Mouse (Mus musculus) lung, embryonic 14.5 days (tissue): ENCODE measurements around the gene Fancf. TPM values are rescaled to one million over a fixed set of nuclear protein-coding genes. Genes with fewer than 3 reads are reported as not detected.

Source experiments
- ATAC-seq: fragments of 200-750 bp; cut with Nextera tagmentation; 2 replicates; pipeline ENCODE4 v1.8.0; 2017; ENCODE audit warnings: mild to moderate bottlenecking, moderate TSS enrichment, moderate library complexity; ENCODE audit not compliant: insufficient read depth
- DNase-seq: peaks from one replicate; pipeline ENCODE4 v3.0.0-alpha.2; 2015
- H3K27ac ChIP-seq: fragments of 300-500 bp; sonication (generic); 2 replicates; pipeline ENCODE4 v1.5.1; 2014; ENCODE audit warnings: low read depth, mild to moderate bottlenecking, moderate library complexity
- H3K27me3 ChIP-seq: fragments of 300-500 bp; sonication (generic); 2 replicates; pipeline ENCODE4 v1.6.1; 2014; ENCODE audit warnings: low read length, control low read depth; ENCODE audit not compliant: insufficient read depth
- H3K36me3 ChIP-seq: fragments of 300-500 bp; sonication (generic); 2 replicates; pipeline ENCODE4 v1.6.1; 2014; ENCODE audit warnings: control low read depth; ENCODE audit not compliant: insufficient read depth
- H3K4me1 ChIP-seq: fragments of 300-500 bp; sonication (generic); 2 replicates; pipeline ENCODE4 v1.6.1; 2014; ENCODE audit warnings: antibody characterized with exemption, control low read depth; ENCODE audit not compliant: insufficient read depth
- H3K4me2 ChIP-seq: fragments of 300-500 bp; sonication (generic); 2 replicates; pipeline ENCODE4 v1.6.1; 2014; ENCODE audit warnings: mild to moderate bottlenecking
- H3K4me3 ChIP-seq: fragments of 300-500 bp; sonication (generic); 2 replicates; pipeline ENCODE4 v1.5.1; 2014; ENCODE audit warnings: low read depth, low read length
- H3K9ac ChIP-seq: fragments of 300-500 bp; sonication (generic); 2 replicates; pipeline ENCODE4 v1.6.1; 2014
- H3K9me3 ChIP-seq: fragments of 300-500 bp; sonication (generic); 2 replicates; pipeline ENCODE4 v1.6.1; 2016; ENCODE audit warnings: low read depth, low read length, control low read depth
- CTCF ChIP-seq: IDR thresholded peaks from 2 replicates; pipeline ENCODE4 v1.5.1; 2016; ENCODE audit warnings: antibody characterized with exemption, low read depth
- WGBS: fragments of 180-500 bp; shearing (Covaris S2); extraction: QIAGEN DNeasy Blood & Tissue Kit; methylation state at CpG from one replicate; pipeline ENCODE4 v1.1.7; 2014; 5-methylcytosine and 5-hydroxymethylcytosine counted together
- polyA plus RNA-seq: library from polyadenylated mRNA; unstranded; fragments of >200 nt; fragmentation: Nextera tagmentation; extraction: Ambion mirVana; gene quantifications from 2 replicates; pipeline ENCODE4 v1.2.1, GENCODE M21; 2014

The Fancf gene
- polyA plus RNA-seq, 1 experiment from 2014 or later: 15.6 TPM

DNA sequence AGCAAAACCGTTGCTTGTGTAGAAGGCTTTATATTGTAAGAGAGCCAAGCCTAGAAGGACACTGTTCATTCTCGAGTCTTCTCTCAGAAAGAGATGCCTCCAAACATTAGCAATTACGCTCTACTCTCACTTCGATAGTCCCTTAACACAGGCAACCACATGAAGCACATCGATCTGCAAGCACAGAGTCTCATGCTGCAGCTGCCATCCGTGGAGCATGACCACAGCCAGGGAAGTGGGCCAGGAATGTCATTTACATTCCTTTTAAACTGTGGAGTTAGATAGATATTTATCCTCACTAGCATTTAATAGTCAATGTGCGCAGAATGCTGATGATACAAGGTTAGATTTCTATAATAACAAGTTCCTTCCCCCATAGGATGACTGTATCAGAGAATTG is 21.6 kb downstream of the Fancf start:
- H3K9ac ChIP-seq: no peak overlapping the region
- peak; percentile 30 for DNase-seq

DNA sequence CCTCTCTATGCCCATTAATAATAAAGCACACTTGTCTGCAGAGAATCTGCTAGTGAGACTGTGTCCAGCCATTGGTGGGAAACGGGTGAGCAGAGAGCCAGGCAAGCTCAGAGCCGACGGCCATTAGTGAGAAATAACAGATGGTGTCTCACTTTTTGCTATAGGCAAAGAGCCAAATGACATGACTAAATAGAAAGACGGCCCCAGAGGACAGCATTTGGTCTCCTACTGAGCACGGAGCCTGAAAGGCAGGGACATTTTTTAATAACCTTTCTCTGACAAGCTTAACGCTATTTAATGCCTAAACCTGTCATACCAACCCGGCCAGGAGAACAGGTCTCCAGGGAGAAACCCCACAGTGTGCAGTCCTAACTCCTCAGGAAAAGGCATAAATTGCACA is 30.1 kb downstream of the Fancf start:
- ATAC-seq (no peak), DNase-seq (peak; percentile 64)
- Histone ChIP-seq H3K27me3 (no peaks in the 10 kb centered on the region), H3K9me3 (no peaks in the 10 kb centered on the region), H3K4me1 (no peaks in the 10 kb centered on the region), H3K27ac (no peak overlapping the region), H3K4me3 (no peak overlapping the region), H3K9ac (no peak overlapping the region), H3K4me2 (no peak overlapping the region), H3K36me3 (no peaks in the 10 kb centered on the region)
- TF ChIP-seq CTCF: no peak
- 27% methylated on average over 7 of the region's 7 CpGs for WGBS

More for the DNA sequence above, 21.6 kb downstream of the Fancf start:
- no peaks in the 10 kb centered on the region for H3K9me3 ChIP-seq
- no peak for TF ChIP-seq CTCF
- 71% methylated on average over 7 of the region's 7 CpGs for WGBS
- no peaks in the 10 kb centered on the region for H3K27me3 ChIP-seq
- no peaks in the 10 kb centered on the region for H3K36me3 ChIP-seq
- H3K4me3 ChIP-seq: no peak overlapping the region
- no peak for ATAC-seq
- no peak overlapping the region for H3K4me2 ChIP-seq
- no peaks in the 10 kb centered on the region for H3K4me1 ChIP-seq
- H3K27ac ChIP-seq: no peak overlapping the region

GRCm38 (mm10) chr7:51823562-51824338 is 38.3 kb downstream of the Fancf start:
- no peak overlapping the region for H3K4me3 ChIP-seq
- no peaks in the 10 kb centered on the region for H3K27me3 ChIP-seq
- H3K36me3 ChIP-seq: no peaks in the 10 kb centered on the region
- H3K4me1 ChIP-seq: no peaks in the 10 kb centered on the region
- H3K9ac ChIP-seq: no peak overlapping the region
- ATAC-seq (no peak), DNase-seq (no peak)
- H3K27ac ChIP-seq: no peak overlapping the region
- WGBS: 62% methylated on average over 7 of the region's 7 CpGs
- TF ChIP-seq CTCF: no peak
- no peaks in the 10 kb centered on the region for H3K9me3 ChIP-seq
- no peak overlapping the region for H3K4me2 ChIP-seq

DNA sequence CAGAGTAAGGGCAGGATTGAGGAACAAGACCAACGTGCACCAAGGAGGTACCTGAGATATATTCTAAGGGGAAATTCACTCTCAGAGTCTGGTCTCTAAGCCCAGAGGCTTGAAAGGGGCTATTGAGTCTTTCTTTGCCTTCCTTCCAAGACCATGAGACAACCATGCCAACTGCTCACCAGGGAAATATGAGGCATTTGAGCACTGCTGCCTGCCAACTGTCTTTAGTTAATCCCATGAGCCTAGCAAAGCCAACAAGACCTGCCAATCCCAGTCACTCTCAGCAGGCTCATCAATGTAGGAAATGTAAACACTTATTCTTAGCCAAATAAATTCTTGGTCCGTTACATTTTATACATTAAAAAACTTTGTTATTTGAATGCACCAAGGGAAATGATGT is 40.6 kb downstream of the Fancf start:
- Histone ChIP-seq H3K9ac (no peak overlapping the region), H3K27ac (no peak overlapping the region), H3K9me3 (no peaks in the 10 kb centered on the region), H3K36me3 (no peaks in the 10 kb centered on the region), H3K4me3 (no peak overlapping the region), H3K27me3 (no peaks in the 10 kb centered on the region), H3K4me1 (no peaks in the 10 kb centered on the region), H3K4me2 (no peak overlapping the region)
- 36% methylated on average over 2 of the region's 2 CpGs for WGBS
- DNase-seq: no peak
- ATAC-seq: no peak
- no peak for TF ChIP-seq CTCF

DNA sequence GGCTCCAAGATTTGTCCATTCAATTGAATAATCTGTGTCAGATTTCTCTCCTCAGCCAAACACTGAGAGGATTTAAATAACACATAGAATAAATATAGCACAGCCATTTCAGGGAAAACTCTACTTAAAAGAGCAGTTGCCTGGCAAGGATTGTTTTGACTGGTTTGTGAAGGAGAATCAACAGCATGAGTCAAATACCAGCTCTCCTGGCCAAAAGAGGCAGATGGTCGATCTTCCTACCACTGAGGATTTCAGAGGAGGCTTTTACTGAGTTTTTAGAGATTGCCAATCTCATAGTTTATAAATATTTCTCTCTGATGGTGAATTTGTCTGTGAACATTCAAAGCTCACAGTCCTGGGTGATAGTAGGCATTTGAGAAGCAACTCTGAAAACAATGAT is 42.2 kb downstream of the Fancf start:
- ATAC-seq: no peak

GRCm38 (mm10) chr7:51818251-51818974 is 43.7 kb downstream of the Fancf start:
- no peak overlapping the region for H3K9ac ChIP-seq
- no peak for TF ChIP-seq CTCF
- H3K9me3 ChIP-seq: no peaks in the 10 kb centered on the region
- no peak overlapping the region for H3K4me2 ChIP-seq
- no peaks in the 10 kb centered on the region for H3K27me3 ChIP-seq
- DNase-seq (no peak), ATAC-seq (no peak)
- H3K4me3 ChIP-seq: no peak overlapping the region
- no peak overlapping the region for H3K27ac ChIP-seq
- H3K36me3 ChIP-seq: no peaks in the 10 kb centered on the region
- no peaks in the 10 kb centered on the region for H3K4me1 ChIP-seq
- WGBS: 54% methylated on average over 3 of the region's 3 CpGs

More for the DNA sequence above, 42.2 kb downstream of the Fancf start:
- Histone ChIP-seq H3K4me1 (no peaks in the 10 kb centered on the region), H3K9ac (no peak overlapping the region), H3K4me3 (no peak overlapping the region), H3K4me2 (no peak overlapping the region), H3K27ac (no peak overlapping the region), H3K27me3 (no peaks in the 10 kb centered on the region), H3K36me3 (no peaks in the 10 kb centered on the region), H3K9me3 (no peaks in the 10 kb centered on the region)
- WGBS: 61% methylated on average over 1 of the region's 1 CpGs
- no peak for DNase-seq
- no peak for TF ChIP-seq CTCF

DNA sequence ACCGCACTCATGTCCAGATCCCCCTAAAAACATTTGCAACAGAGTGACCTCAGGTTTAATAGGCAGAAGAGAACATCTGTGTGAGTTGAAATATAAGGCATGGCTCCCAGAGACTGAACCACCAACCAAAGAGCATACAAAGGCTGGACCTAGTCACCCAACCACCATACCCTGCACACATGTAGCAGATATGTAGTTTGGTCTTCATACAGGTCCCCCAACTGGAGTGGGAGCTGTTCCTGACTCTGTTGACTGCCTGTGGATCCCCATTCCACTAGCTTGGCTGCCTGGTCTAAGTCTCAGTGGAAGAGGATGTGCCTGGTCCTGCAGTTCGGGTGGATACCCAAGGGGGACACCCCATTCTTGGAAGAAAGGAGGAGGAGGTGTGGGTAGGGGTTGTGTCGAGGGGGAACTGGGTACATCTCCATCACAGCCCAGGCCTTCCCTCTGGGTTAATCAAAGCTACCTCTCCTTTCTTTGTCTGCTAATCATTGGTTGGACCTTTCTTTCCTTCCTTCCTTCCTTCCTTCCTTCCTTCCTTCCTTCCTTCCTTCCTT is 45.7 kb downstream of the Fancf start:
- H3K4me3 ChIP-seq: no peak overlapping the region
- no peaks in the 10 kb centered on the region for H3K27me3 ChIP-seq
- H3K9ac ChIP-seq: no peak overlapping the region
- H3K36me3 ChIP-seq: no peaks in the 10 kb centered on the region
- no peaks in the 10 kb centered on the region for H3K4me1 ChIP-seq
- 51% methylated on average over 3 of the region's 3 CpGs for WGBS
- DNase-seq (no peak), ATAC-seq (no peak)
- no peak overlapping the region for H3K27ac ChIP-seq
- H3K4me2 ChIP-seq: no peak overlapping the region
- TF ChIP-seq CTCF: no peak
- H3K9me3 ChIP-seq: no peaks in the 10 kb centered on the region
